Mouse (Mus musculus) myocyte (in vitro differentiated cells): ENCODE measurements around the gene Stoml2. TPM values are rescaled to one million over a fixed set of nuclear protein-coding genes. Genes with fewer than 3 reads are reported as not detected.

Experiments used
- H3K27me3 ChIP-seq: one replicate; pipeline ENCODE4 v1.6.1; 2011; ENCODE audit not compliant: control insufficient read depth, insufficient read depth, insufficient read length
- H3K36me3 ChIP-seq: one replicate; pipeline ENCODE4 v1.6.1; 2011; ENCODE audit not compliant: control insufficient read depth, insufficient read depth
- H3K4me2 ChIP-seq: one replicate; pipeline ENCODE4 v1.6.1; 2011; ENCODE audit warnings: low read depth, control low read depth
- H3K4me3 ChIP-seq: one replicate; pipeline ENCODE4 v1.5.1; 2011; ENCODE audit warnings: mild to moderate bottlenecking, control low read depth, moderate library complexity
- H3K79me2 ChIP-seq: one replicate; pipeline ENCODE4 v1.6.1; 2011; ENCODE audit not compliant: control insufficient read depth, insufficient read depth
- H3ac ChIP-seq: one replicate; pipeline ENCODE4 v1.6.1; 2011; ENCODE audit not compliant: control insufficient read depth, insufficient read length
- CEBPB ChIP-seq: IDR thresholded peaks from 2 replicates; pipeline ENCODE4 v1.6.1; 2011; ENCODE audit warnings: mild to moderate bottlenecking, moderate library complexity; ENCODE audit not compliant: poor library complexity, insufficient read depth, severe bottlenecking
- E2F4 ChIP-seq: IDR thresholded peaks from one replicate; pipeline ENCODE4 v1.6.1; 2011; ENCODE audit warnings: mild to moderate bottlenecking, control low read depth, moderate library complexity; ENCODE audit not compliant: insufficient read depth
- MAX ChIP-seq: IDR thresholded peaks from one replicate; pipeline ENCODE4 v1.6.1; 2011; ENCODE audit warnings: low read depth, mild to moderate bottlenecking, control low read depth
- MYOD1 ChIP-seq, 3 experiments: IDR thresholded peaks; one replicate each; pipeline ENCODE4 v1.6.1; 2011; ENCODE audit warnings: control low read depth in 2 of 3, low read depth in 2 of 3, mild to moderate bottlenecking in 2 of 3, moderate library complexity in 1 of 3; ENCODE audit not compliant: insufficient read length in 2 of 3, control insufficient read depth in 1 of 3
- MYOG ChIP-seq, 3 experiments: IDR thresholded peaks; one replicate each; pipeline ENCODE4 v1.6.1; 2011; ENCODE audit warnings: control low read depth in 2 of 3, low read depth in 2 of 3, mild to moderate bottlenecking in 2 of 3; ENCODE audit not compliant: insufficient read length in 2 of 3, control insufficient read depth in 1 of 3, insufficient read depth in 1 of 3
- POLR2A ChIP-seq: IDR thresholded peaks from one replicate; pipeline ENCODE4 v1.6.1; 2011; ENCODE audit warnings: low read depth, mild to moderate bottlenecking, control low read depth, moderate library complexity; ENCODE audit not compliant: insufficient read length
- REST ChIP-seq: IDR thresholded peaks from one replicate; pipeline ENCODE4 v1.6.1; 2011; ENCODE audit warnings: mild to moderate bottlenecking, control low read depth, moderate library complexity; ENCODE audit not compliant: insufficient read depth, insufficient read length
- SRF ChIP-seq: IDR thresholded peaks from one replicate; pipeline ENCODE4 v1.6.1; 2011; ENCODE audit warnings: low read depth; ENCODE audit not compliant: control insufficient read depth, insufficient read length
- TCF12 ChIP-seq: IDR thresholded peaks from one replicate; pipeline ENCODE4 v1.6.1; 2011; ENCODE audit warnings: mild to moderate bottlenecking, control low read depth; ENCODE audit not compliant: poor library complexity, insufficient read depth, severe bottlenecking
- TCF3 ChIP-seq: IDR thresholded peaks from one replicate; pipeline ENCODE4 v1.6.1; 2011; ENCODE audit warnings: low read depth, control low read depth; ENCODE audit not compliant: insufficient read length
- polyA plus RNA-seq: library from polyadenylated mRNA; unstranded; fragments of >200 nt; fragmentation: generic; extraction: Trizol; gene quantifications from one replicate; pipeline ENCODE4 v1.2.1, GENCODE M21; 2012; ENCODE audit warnings: missing spikeins

Stoml2 gene
- polyA plus RNA-seq, 1 experiment = 113 TPM

DNA sequence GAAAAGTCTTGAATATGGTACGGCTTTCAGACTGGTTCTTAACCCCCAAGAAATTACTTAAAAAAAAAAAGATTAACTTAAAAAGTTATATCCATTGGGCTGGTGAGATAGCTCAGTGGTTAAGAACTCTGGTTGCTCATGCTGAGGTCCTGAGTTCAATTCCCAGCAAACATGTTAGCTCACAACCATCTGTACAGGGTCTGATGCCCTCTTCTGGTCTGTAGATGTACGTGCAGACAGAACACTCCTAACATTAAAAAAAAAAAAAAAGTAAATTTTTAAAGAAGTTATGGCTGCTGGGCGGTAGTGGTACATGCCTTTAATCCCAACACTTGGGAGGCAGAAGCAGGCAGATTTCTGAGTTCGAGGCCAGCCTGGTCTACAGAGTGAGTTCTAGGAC, 53.4 kb downstream of the Stoml2 start:
- Histone ChIP-seq H3K4me3 (no peak overlapping the region), H3K36me3 (peaks cover 9% of the 10 kb centered on the region), H3K27me3 (no peaks in the 10 kb centered on the region), H3K79me2 (no peaks in the 10 kb centered on the region), H3ac (no peak overlapping the region), H3K4me2 (no peak overlapping the region)
- TF ChIP-seq TCF3 = no peak
- no peak for TF ChIP-seq REST
- no peak for TF ChIP-seq MAX
- TF ChIP-seq TCF12 = no peak
- no peak for TF ChIP-seq POLR2A
- TF ChIP-seq E2F4 = no peak
- no peak for TF ChIP-seq SRF
- TF ChIP-seq MYOG (IDR thresholded peaks at IDR 0.05; ENCODE audit: control insufficient read depth in 1 of 3, insufficient read depth in 1 of 3, insufficient read length in 2 of 3, low read depth in 2 of 3) = no peak
- no peak for TF ChIP-seq CEBPB
- no peak for TF ChIP-seq MYOD1 (IDR thresholded peaks at IDR 0.05; ENCODE audit: control insufficient read depth in 1 of 3, insufficient read length in 2 of 3, low read depth in 2 of 3)

Other genes starting within 250 kb of the Stoml2 start
- not detected for gene Fam205a1, start 177.8 kb downstream of the Stoml2 start, polyA plus RNA-seq
- not detected for gene Gm12394, start 174.9 kb downstream of the Stoml2 start, polyA plus RNA-seq
- gene Fam205c, start 157.5 kb downstream of the Stoml2 start, polyA plus RNA-seq = not detected
- not detected for gene Phf24, start 115.0 kb downstream of the Stoml2 start, polyA plus RNA-seq
- gene Dnajb5, start 81.9 kb downstream of the Stoml2 start, polyA plus RNA-seq = 32.8 TPM
- gene 1700022I11Rik, start 62.1 kb downstream of the Stoml2 start, polyA plus RNA-seq = 0.76 TPM
- 334 TPM for gene Vcp, start 31.2 kb downstream of the Stoml2 start, polyA plus RNA-seq
- gene Fancg, start 21.2 kb downstream of the Stoml2 start, polyA plus RNA-seq = 2.6 TPM
- gene Pigo, start 5.9 kb downstream of the Stoml2 start, polyA plus RNA-seq = 8.0 TPM
- gene Fam214b, start 14.5 kb upstream of the Stoml2 start, polyA plus RNA-seq = 35.3 TPM
- gene Unc13b, start 27.2 kb upstream of the Stoml2 start, polyA plus RNA-seq = 0.42 TPM
- gene Atp8b5, start 235.4 kb upstream of the Stoml2 start, polyA plus RNA-seq = not detected